Mouse (Mus musculus) cortical plate, adult 2 months (tissue): ENCODE data around the gene Bin2.

ENCODE experiments used
- CTCF ChIP-seq: fragments of 200-500 bp; IDR thresholded peaks from 2 replicates; pipeline ENCODE4 v1.5.1; 2011; ENCODE audit warnings: mild to moderate bottlenecking, control low read depth, low read length; ENCODE audit not compliant: insufficient read depth; ENCODE audit errors: extremely low read depth
- POLR2A ChIP-seq: fragments of 200-500 bp; IDR thresholded peaks from 2 replicates; pipeline ENCODE4 v1.6.1; 2011; ENCODE audit warnings: mild to moderate bottlenecking, low read length, control low read depth; ENCODE audit not compliant: insufficient read depth; ENCODE audit errors: extremely low read depth

DNA sequence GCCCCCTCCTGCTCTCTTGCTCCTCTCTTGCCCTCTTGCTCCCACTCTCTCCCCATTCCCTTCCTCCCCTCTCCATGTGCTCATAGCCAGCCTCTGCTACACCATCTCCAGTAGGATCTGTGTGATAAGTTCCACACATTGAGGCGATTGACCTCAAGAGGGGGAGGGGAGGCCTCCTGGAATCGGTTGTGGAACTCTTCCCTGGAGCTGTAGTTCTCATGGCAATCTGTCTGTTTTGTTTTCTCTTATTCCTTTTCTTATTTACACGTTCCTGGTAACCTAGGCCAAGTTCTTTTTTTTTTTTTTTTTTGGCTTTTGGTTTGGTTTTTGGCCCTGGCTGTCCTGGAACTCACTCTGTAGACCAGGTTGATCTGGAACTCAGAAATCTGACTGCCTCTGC lies 67.7 kb downstream of the Bin2 start:
- TF ChIP-seq POLR2A (no peak), CTCF (no peak)
